Mouse (Mus musculus) heart, postnatal 36 days (tissue): Measurements from ENCODE around the gene Slc10a1. TPM values are rescaled to one million over a fixed set of nuclear protein-coding genes. Genes with fewer than 3 reads are reported as not detected.
"Not testable (repeated sequence)": the region's sequence is repeated elsewhere in the genome, so short reads cannot be mapped to it uniquely, and the experiment has no call there.

Experiments used
- DNase-seq, 2 experiments: peaks; one replicate each; pipeline ENCODE4 v3.0.0; 2021 to 2022
- intact Hi-C: fragments of 180-260 bp; cut with DNase I; formaldehyde crosslinking; loops from one replicate; pipeline ENCODE4 v1.15.1; 2025
- total RNA-seq, 2 experiments: library from RNA; stranded (reverse); gene quantifications; 2 replicates each; pipeline ENCODE4 v1.2.3; 2021

Gene Slc10a1
- total RNA-seq, 2 experiments from 2014 or later = not detected

DNA sequence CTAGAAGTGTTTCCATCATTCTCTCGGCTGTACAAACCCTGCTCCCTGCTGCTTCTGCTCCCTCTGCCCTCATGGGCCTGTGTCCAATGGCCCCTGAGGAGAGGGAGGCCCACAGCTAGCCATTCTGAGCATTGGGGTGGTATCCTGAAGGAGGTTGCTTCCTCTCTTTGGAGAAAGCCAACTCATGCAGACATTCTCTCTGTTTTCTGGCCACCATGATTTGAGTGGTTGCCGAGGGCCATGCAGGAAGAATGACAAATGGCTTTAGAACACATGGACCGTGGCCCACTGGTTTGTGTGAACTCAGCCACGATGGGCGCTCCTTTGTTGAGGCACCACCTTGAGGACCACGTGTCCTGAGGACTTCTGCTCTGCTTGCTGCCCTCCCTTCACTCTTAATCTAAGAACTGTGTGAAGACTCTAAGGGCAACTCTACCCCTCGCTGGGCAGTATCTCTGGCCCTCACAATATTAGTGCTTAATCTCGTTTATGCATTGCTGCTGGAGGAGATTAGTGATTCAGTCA is 1.7 kb upstream of the Slc10a1 start:
- intact Hi-C loops = no loop called here
- DNase-seq = no peak

DNA sequence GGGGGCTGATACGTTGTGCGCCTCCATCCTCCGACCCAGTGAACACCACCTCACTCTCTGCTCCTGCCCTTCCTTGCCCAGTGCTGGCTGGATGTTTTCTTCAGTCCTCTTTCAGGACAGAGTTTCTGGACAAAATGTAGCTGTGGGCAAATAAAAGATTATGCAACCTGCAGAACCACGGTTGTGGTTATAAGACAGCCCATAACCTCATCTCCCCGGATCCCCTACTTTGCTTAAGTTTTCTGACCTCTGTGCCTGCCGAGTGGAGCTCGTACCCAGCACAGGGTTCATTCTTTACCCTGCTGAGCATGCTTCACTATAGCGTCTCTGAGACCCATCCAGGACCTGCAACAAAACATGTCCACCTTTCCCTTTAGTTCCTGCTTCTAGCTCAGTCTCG is 587 bp downstream of the Slc10a1 start:
- intact Hi-C loops = no loop called here
- DNase-seq = no peak

- intact Hi-C loops = no loop called here
- no peak for DNase-seq
Measured at GRCm38 (mm10) chr12:80966059-80966838, 2.3 kb downstream of the Slc10a1 start.

DNA sequence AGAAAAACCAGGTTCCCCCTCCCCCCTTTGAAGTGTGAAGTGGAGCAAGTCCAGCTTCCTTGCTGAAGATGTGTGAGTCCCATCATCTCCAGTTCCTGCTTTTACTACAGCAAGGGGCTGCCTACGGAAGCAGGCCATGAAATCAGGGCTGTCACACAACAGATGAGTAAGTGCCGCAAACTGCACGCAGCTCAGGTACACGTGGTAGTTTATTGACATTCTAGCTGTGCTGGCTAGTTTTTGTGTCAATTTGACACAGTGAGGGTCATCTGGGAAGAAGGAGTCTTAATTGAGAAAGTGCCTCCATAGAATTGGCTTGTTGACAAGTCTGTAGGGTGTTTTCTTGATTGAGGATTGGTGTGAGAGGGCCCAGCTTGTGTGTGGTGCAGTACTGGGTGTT is 5.9 kb downstream of the Slc10a1 start:
- DNase-seq = no peak
- intact Hi-C loops = no loop called here

GRCm38 (mm10) chr12:80957961-80958360 is 10.5 kb downstream of the Slc10a1 start:
- intact Hi-C loops = loop anchor here (10.0 kb wide), 1 partner anchor 1663 kb away; the partner anchor contains the start of genes Rad51b and Zfyve26
- DNase-seq = no peak

DNA sequence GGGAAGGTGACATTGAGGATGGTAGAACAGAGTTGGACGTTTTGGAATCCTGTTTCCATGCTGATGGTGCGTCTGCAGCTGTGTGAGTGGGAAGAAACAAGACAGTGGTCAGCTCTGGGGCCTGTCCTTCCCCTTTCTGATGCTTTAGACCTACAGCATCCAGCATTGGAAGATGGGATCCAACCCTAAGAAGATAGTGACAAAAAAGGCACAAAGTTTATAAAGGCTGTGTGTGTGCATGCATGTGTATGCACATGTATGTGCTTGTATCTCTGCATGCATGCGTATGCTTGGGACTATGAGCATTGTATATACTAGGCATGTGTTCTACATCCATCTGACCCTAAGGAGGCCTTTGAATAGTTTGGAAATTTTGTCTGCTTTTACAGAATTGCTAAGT is 12.5 kb downstream of the Slc10a1 start:
- intact Hi-C loops = loop anchor here (10.0 kb wide), 1 partner anchor 1661 kb away; the partner anchor contains the start of genes Rad51b and Zfyve26
- DNase-seq = no peak

- intact Hi-C loops = loop anchor here (10.0 kb wide), 1 partner anchor 1658 kb away; the partner anchor contains the start of genes Rad51b and Zfyve26
- no peak for DNase-seq
Measured at GRCm38 (mm10) chr12:80952526-80952925, 16.0 kb downstream of the Slc10a1 start.

DNA sequence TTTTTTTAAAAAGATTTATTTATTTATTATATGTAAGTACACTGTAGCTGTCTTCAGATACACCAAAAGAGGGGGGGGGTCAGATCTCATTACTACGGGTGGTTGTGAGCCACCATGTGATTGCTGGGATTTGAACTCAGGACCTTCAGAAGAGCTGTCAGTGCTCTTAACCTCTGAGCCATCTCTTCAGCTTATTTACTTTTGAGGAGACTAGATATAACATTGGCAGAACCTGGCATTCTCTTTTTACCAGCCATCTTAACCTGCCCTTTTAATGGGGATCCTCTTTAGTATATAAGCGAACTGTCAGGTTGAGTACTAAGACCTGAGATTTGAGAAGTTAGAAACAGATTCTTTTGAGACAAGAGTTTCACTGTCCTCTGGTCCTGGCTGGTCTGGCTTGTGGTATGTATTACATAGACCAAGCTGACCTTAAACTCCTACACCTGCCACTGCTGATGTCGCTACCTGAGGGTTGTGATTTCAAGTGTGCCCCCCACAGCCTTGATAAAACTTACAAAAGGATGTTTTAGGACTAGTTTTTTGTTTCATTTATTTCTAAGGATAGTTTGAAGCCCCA is 16.8 kb downstream of the Slc10a1 start:
- intact Hi-C loops = loop anchor here (10.0 kb wide), 1 partner anchor 1657 kb away; the partner anchor contains the start of genes Rad51b and Zfyve26

DNA sequence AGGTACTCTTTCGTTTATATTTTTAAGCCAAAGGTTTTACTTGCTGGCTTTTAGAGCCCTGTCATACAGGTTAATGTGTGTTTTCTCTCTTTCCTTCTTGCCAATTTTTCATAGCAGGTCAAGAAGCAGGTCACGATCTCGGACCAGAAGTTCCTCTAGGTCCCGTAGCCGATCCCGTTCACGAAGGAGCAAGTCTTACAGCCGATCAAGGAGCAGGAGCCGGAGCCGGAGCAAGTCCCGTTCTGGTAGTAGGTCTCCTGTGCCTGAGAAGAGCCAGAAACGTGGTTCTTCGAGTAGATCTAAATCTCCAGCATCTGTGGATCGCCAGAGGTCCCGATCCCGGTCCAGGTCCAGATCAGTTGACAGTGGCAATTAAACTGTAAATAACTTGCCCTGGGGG is 18.9 kb downstream of the Slc10a1 start:
- not testable (repeated sequence) for DNase-seq
- intact Hi-C loops = loop anchor here (10.0 kb wide), 2 partner anchors 305 to 1655 kb away; partner anchors contain the start of genes Erh, Rad51b, Slc39a9 and Zfyve26

More for the DNA sequence above, 16.8 kb downstream of the Slc10a1 start:
- DNase-seq = no peak

DNA sequence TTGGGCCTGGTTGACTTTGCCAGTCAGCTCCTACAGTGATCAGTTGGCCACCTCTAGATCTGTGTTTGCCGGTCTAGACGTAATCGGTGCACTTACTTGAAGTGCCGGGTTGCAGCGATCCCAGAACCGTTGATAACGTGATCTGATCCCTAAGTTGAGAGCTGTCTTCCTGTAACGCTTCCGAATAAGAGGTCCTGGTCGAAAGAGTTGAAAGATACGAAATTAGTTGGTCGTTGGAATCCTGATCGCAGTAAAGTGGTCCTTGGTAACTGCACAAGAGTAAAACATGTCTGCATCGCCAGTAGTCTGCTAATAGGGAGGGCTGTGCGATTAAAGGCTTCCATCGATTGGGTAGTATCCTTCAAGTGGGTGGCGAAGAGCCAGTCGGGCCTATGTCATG is 20.3 kb downstream of the Slc10a1 start:
- intact Hi-C loops = loop anchor here (10.0 kb wide), 1 partner anchor 303 kb away; the partner anchor contains the start of genes Erh and Slc39a9

GRCm38 (mm10) chr12:80945996-80946355 is 22.5 kb downstream of the Slc10a1 start:
- DNase-seq = peak; percentile 94 to 97
- intact Hi-C loops = loop anchor here (1.0 to 10.0 kb wide), 2 partner anchors 156 to 301 kb away; partner anchors contain the start of genes Erh, Slc39a9 and Susd6

More for the DNA sequence above, 20.3 kb downstream of the Slc10a1 start:
- no peak for DNase-seq

GRCm38 (mm10) chr12:80945334-80945995 is 23.0 kb downstream of the Slc10a1 start, which contains the start of gene Srsf5:
TSS of gene Srsf5 (plus strand) at chr12:80945504.
- intact Hi-C loops = loop anchor here (1.0 to 10.0 kb wide), 2 partner anchors 155 to 301 kb away; partner anchors contain the start of genes Erh, Slc39a9 and Susd6
- peak; percentile 99 to 100 for DNase-seq

- intact Hi-C loops = loop anchor here (1.0 to 10.0 kb wide), 2 partner anchors 155 to 300 kb away; partner anchors contain the start of genes Erh, Slc39a9 and Susd6
- DNase-seq = not testable (repeated sequence)
Measured at GRCm38 (mm10) chr12:80944963-80945333, 23.6 kb downstream of the Slc10a1 start.

DNA sequence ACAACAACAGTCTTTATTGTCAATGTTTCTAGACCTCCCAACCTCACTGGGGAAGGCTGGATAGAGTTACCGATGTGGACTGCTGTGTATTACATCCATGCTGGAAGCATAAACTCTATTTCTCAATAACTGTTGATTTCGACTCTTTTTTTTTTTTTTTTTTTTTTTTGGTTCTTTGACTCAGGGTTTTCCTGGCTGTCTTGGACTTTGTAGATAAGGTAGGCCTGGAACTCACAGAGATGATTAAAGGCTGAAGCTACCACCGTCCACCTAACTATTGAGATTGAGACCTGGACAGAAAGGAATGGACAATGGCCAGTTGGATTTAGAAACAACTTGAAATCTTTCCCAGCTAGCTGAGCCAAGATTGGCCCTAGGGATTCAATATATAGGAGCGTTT is 24.3 kb downstream of the Slc10a1 start:
- DNase-seq = no peak
- intact Hi-C loops = loop anchor here (10.0 kb wide), 1 partner anchor 299 kb away; the partner anchor contains the start of genes Erh and Slc39a9

- no peak for DNase-seq
- intact Hi-C loops = loop anchor here (10.0 kb wide), 1 partner anchor 299 kb away; the partner anchor contains the start of genes Erh and Slc39a9
Measured at GRCm38 (mm10) chr12:80943395-80943794, 25.1 kb downstream of the Slc10a1 start.

DNA sequence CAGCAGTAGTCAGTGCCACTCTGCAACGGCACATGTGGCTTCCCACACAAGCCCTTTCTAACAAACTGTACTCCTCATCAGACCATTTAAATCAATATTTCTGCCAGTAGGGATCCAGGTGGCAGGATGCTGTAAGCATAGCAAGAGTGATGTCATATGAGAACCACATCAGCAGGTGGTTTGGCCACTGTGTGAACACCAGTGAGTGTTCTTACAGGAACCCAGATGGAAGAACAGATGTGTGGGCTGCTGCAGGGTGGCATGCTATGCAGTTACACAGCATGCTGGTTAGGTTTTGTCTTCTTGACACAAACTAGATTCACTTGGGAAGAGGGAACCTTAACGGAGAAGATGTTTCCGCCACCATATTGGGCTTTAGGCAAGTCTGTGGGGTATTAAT is 26.6 kb downstream of the Slc10a1 start:
- no peak for DNase-seq
- intact Hi-C loops = loop anchor here (10.0 kb wide), 1 partner anchor 297 kb away; the partner anchor contains the start of genes Erh and Slc39a9

- no peak for DNase-seq
- intact Hi-C loops = no loop called here
Measured at GRCm38 (mm10) chr12:80939165-80939564, 29.3 kb downstream of the Slc10a1 start.

- DNase-seq = peak; percentile 62 to 68
- intact Hi-C loops = no loop called here
Measured at GRCm38 (mm10) chr12:80938642-80939041, 29.9 kb downstream of the Slc10a1 start.

DNA sequence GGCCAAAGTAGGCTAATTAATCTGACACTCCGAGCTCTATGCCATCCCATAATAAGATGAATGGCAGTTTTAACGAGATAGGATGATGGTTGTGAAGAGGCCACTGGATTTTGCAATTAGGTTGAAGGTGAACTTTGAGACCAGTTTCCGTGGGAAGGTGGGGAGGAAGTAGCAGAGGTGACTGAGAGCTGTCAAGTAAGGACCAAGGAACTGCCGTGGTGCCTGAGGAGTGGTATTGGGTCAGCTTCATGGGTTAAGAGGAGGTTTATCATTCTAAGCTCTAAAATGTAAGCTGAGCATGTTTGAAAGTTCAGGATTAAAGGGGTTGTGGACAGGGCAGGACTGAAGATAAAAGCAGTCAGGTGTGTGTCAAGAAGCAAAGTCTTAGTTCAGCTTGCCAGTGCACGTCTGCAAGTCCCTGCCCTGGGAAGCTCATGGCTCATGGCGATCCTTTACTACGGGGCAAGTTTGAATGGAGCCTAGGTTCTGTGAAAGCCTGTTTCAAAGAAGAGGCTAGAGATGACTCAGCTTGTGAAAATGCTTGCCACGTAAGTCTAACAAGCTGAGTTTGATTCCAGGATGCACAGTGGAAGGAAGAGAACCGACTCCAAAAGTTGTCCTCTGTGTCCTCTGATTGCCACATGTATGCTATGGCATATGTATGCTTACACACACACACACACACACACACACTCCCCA is 31.0 kb downstream of the Slc10a1 start:
- intact Hi-C loops = no loop called here
- DNase-seq = no peak

DNA sequence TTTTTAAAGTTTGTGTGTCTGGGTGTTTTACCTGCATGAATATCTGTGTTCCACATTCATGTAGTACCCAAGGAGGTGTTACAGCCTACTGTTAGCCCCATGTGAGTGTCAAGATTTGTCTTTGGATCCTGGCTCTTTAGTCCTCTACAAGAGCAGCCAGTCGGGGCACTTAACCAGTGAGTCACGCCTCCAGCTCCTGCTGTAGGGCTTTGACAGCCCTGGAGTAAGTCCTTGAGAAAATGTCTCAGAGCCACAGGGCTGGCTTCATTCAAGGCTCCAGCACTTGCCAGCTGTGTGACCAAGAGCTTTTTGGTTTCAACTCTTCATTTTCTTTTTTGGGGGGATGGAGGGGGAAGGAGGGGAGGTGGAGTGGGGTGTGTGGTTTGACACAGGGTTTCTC is 31.8 kb downstream of the Slc10a1 start:
- DNase-seq = no peak
- intact Hi-C loops = no loop called here
